Mouse (Mus musculus) hindbrain, embryonic 14.5 days (tissue): ENCODE results near the gene Ctnna2. TPM values are rescaled to one million over a fixed set of nuclear protein-coding genes. Genes with fewer than 3 reads are reported as not detected.

Experiments
- ATAC-seq: fragments of 200-750 bp; cut with Nextera tagmentation; 2 replicates; pipeline ENCODE4 v1.8.0; 2017; ENCODE audit warnings: moderate number of reproducible peaks, mild to moderate bottlenecking, moderate TSS enrichment, moderate library complexity; ENCODE audit not compliant: low FRiP score
- DNase-seq: peaks from one replicate; pipeline ENCODE4 v3.0.0-alpha.2; 2015; ENCODE audit warnings: low spot score
- H3K27ac ChIP-seq: fragments of 300-500 bp; sonication (generic); 2 replicates; pipeline ENCODE4 v1.5.1; 2014; ENCODE audit warnings: mild to moderate bottlenecking, moderate library complexity
- H3K27me3 ChIP-seq: fragments of 300-500 bp; sonication (generic); 2 replicates; pipeline ENCODE4 v1.6.1; 2014; ENCODE audit warnings: mild to moderate bottlenecking, low read length, mixed read lengths; ENCODE audit not compliant: control insufficient read depth, insufficient read depth
- H3K36me3 ChIP-seq: fragments of 300-500 bp; sonication (generic); replicated peaks from 2 replicates; pipeline ENCODE4 v1.6.1; 2014; ENCODE audit not compliant: control insufficient read depth, insufficient read depth
- H3K4me1 ChIP-seq: fragments of 300-500 bp; sonication (generic); replicated peaks from 2 replicates; pipeline ENCODE4 v1.6.1; 2014; ENCODE audit warnings: antibody characterized with exemption, low read length, mixed read lengths; ENCODE audit not compliant: control insufficient read depth, insufficient read depth
- H3K4me2 ChIP-seq: fragments of 300-500 bp; sonication (generic); replicated peaks from 2 replicates; pipeline ENCODE4 v1.6.1; 2014; ENCODE audit warnings: mild to moderate bottlenecking, moderate library complexity
- H3K4me3 ChIP-seq: fragments of 300-500 bp; sonication (generic); replicated peaks from 2 replicates; pipeline ENCODE4 v1.5.1; 2014; ENCODE audit warnings: mild to moderate bottlenecking, low read length
- H3K9ac ChIP-seq: fragments of 300-500 bp; sonication (generic); 2 replicates; pipeline ENCODE4 v1.6.1; 2014
- H3K9me3 ChIP-seq: fragments of 300-500 bp; sonication (generic); 2 replicates; pipeline ENCODE4 v1.6.1; 2016; ENCODE audit warnings: low read length; ENCODE audit not compliant: control insufficient read depth
- WGBS: fragments of 180-500 bp; shearing (Covaris S2); extraction: QIAGEN DNeasy Blood & Tissue Kit; methylation state at CpG from one replicate; pipeline ENCODE4 v1.1.7; 2014; 5-methylcytosine and 5-hydroxymethylcytosine counted together
- polyA plus RNA-seq: library from polyadenylated mRNA; unstranded; fragments of >200 nt; fragmentation: Nextera tagmentation; extraction: Ambion mirVana; gene quantifications from 2 replicates; pipeline ENCODE4 v1.2.1, GENCODE M21; 2014

Ctnna2 gene
- polyA plus RNA-seq, 1 experiment from 2014 or later = 122 TPM

GRCm38 (mm10) chr6:77580926-77581325 lies 398.6 kb downstream of the Ctnna2 start:
- DNase-seq (no peak), ATAC-seq (no peak)
- Histone ChIP-seq H3K9ac (no peak overlapping the region), H3K4me1 (no peaks in the 10 kb centered on the region), H3K4me3 (no peak overlapping the region), H3K27me3 (no peaks in the 10 kb centered on the region), H3K4me2 (no peak overlapping the region), H3K36me3 (no peaks in the 10 kb centered on the region), H3K9me3 (no peaks in the 10 kb centered on the region), H3K27ac (no peak overlapping the region)

- H3K27me3 ChIP-seq = no peaks in the 10 kb centered on the region
- H3K36me3 ChIP-seq = no peaks in the 10 kb centered on the region
Observed at GRCm38 (mm10) chr6:77578612-77579011, 400.9 kb downstream of the Ctnna2 start.

GRCm38 (mm10) chr6:77577585-77577984 lies 401.9 kb downstream of the Ctnna2 start:
- no peak overlapping the region for H3K4me3 ChIP-seq
- WGBS = 66% methylated on average over 3 of the region's 3 CpGs
- DNase-seq = no peak
- no peak overlapping the region for H3K27ac ChIP-seq
- H3K27me3 ChIP-seq = no peaks in the 10 kb centered on the region
- no peaks in the 10 kb centered on the region for H3K36me3 ChIP-seq
- no peak overlapping the region for H3K9ac ChIP-seq
- no peaks in the 10 kb centered on the region for H3K4me1 ChIP-seq
- H3K4me2 ChIP-seq = no peak overlapping the region
- H3K9me3 ChIP-seq = no peaks in the 10 kb centered on the region
- no peak for ATAC-seq

More at GRCm38 (mm10) chr6:77578612-77579011, 400.9 kb downstream of the Ctnna2 start:
- H3K9me3 ChIP-seq = no peaks in the 10 kb centered on the region
- no peak for ATAC-seq
- WGBS = 80% methylated on average over 1 of the region's 1 CpGs
- no peak overlapping the region for H3K9ac ChIP-seq
- no peak overlapping the region for H3K4me2 ChIP-seq
- no peaks in the 10 kb centered on the region for H3K4me1 ChIP-seq
- DNase-seq = no peak
- no peak overlapping the region for H3K4me3 ChIP-seq
- H3K27ac ChIP-seq = no peak overlapping the region

- Histone ChIP-seq H3K4me1 (no peaks in the 10 kb centered on the region), H3K9ac (no peak overlapping the region), H3K36me3 (no peaks in the 10 kb centered on the region), H3K4me2 (no peak overlapping the region), H3K4me3 (no peak overlapping the region), H3K9me3 (no peaks in the 10 kb centered on the region), H3K27ac (no peak overlapping the region), H3K27me3 (no peaks in the 10 kb centered on the region)
- 56% methylated on average over 3 of the region's 3 CpGs for WGBS
- ATAC-seq = 0 out of 2 replicates have a peak, but pooled peaks have one; percentile 24
- peak; percentile 69 for DNase-seq
Observed at GRCm38 (mm10) chr6:77572614-77573013, 406.9 kb downstream of the Ctnna2 start.

GRCm38 (mm10) chr6:77569851-77570250 lies 409.6 kb downstream of the Ctnna2 start:
- Histone ChIP-seq H3K36me3 (no peaks in the 10 kb centered on the region), H3K4me2 (no peak overlapping the region), H3K9ac (no peak overlapping the region), H3K4me3 (no peak overlapping the region), H3K27ac (no peak overlapping the region), H3K4me1 (no peaks in the 10 kb centered on the region), H3K27me3 (no peaks in the 10 kb centered on the region), H3K9me3 (no peaks in the 10 kb centered on the region)
- ATAC-seq (no peak), DNase-seq (no peak)
- WGBS = 69% methylated on average over 3 of the region's 3 CpGs

GRCm38 (mm10) chr6:77556181-77556580 lies 423.3 kb downstream of the Ctnna2 start:
- Histone ChIP-seq H3K4me1 (no peaks in the 10 kb centered on the region), H3K27ac (no peak overlapping the region), H3K4me2 (no peak overlapping the region), H3K9me3 (no peaks in the 10 kb centered on the region), H3K36me3 (no peaks in the 10 kb centered on the region), H3K9ac (no peak overlapping the region), H3K4me3 (no peak overlapping the region), H3K27me3 (no peaks in the 10 kb centered on the region)
- ATAC-seq (no peak), DNase-seq (no peak)
- 92% methylated on average over 1 of the region's 1 CpGs for WGBS

- H3K9ac ChIP-seq = peak overlapping the region; percentile 0; the same call in 1 of the 2 replicates
- 36% methylated on average over 15 of the region's 15 CpGs for WGBS
- peak overlapping the region; percentile 16 for H3K4me2 ChIP-seq
- H3K4me3 ChIP-seq = no peak overlapping the region
- peak overlapping the region; percentile 22 for H3K27ac ChIP-seq
- ATAC-seq = no peak; the same call in 1 of the 2 replicates
- 0 out of 2 replicates have a peak, but pooled peaks cover 3% of the 10 kb centered on the region for H3K4me1 ChIP-seq
- H3K27me3 ChIP-seq = no peaks in the 10 kb centered on the region
- H3K36me3 ChIP-seq = no peaks in the 10 kb centered on the region
- no peak for DNase-seq
- H3K9me3 ChIP-seq = no peaks in the 10 kb centered on the region
Observed at GRCm38 (mm10) chr6:77537055-77537807, 442.3 kb downstream of the Ctnna2 start.

- H3K4me2 ChIP-seq = no peak overlapping the region
- 70% methylated on average over 2 of the region's 2 CpGs for WGBS
- no peak overlapping the region for H3K27ac ChIP-seq
- H3K4me1 ChIP-seq = no peaks in the 10 kb centered on the region
- no peak overlapping the region for H3K4me3 ChIP-seq
- no peak for DNase-seq
- H3K36me3 ChIP-seq = no peaks in the 10 kb centered on the region
- no peaks in the 10 kb centered on the region for H3K9me3 ChIP-seq
- H3K9ac ChIP-seq = no peak overlapping the region
- no peak for ATAC-seq
- no peaks in the 10 kb centered on the region for H3K27me3 ChIP-seq
Observed at GRCm38 (mm10) chr6:77527636-77528035, 451.9 kb downstream of the Ctnna2 start.

GRCm38 (mm10) chr6:77521836-77522235 lies 457.7 kb downstream of the Ctnna2 start:
- Histone ChIP-seq H3K4me2 (no peak overlapping the region), H3K4me3 (no peak overlapping the region), H3K4me1 (no peaks in the 10 kb centered on the region; the same call in 1 of the 2 replicates), H3K27ac (no peak overlapping the region), H3K9me3 (no peaks in the 10 kb centered on the region), H3K9ac (no peak overlapping the region), H3K27me3 (no peaks in the 10 kb centered on the region), H3K36me3 (no peaks in the 10 kb centered on the region)
- 70% methylated on average over 2 of the region's 2 CpGs for WGBS
- DNase-seq = no peak
- ATAC-seq = no peak
